Mouse (Mus musculus) layer of hippocampus, adult 2 months (tissue): Measurements from ENCODE around the gene Atoh8. TPM values are rescaled to one million over a fixed set of nuclear protein-coding genes. Genes with fewer than 3 reads are reported as not detected.

Experiments used
- DNase-seq, 2 experiments: peaks; one replicate each; pipeline ENCODE4 v3.0.0; 2022; ENCODE audit warnings: low spot score in 2 of 2
- H3K27ac ChIP-seq: fragments of 200-600 bp; 2 replicates; pipeline ENCODE4 v1.8.1; 2022
- H3K4me3 ChIP-seq: fragments of 200-600 bp; 2 replicates; pipeline ENCODE4 v1.8.1; 2022; ENCODE audit warnings: mild to moderate bottlenecking
- CTCF ChIP-seq: fragments of 200-600 bp; conservative IDR thresholded peaks from 2 replicates; pipeline ENCODE4 v1.8.1; 2022; ENCODE audit warnings: antibody characterized with exemption, mild to moderate bottlenecking, moderate library complexity
- total RNA-seq, 2 experiments: library from RNA; stranded (reverse); gene quantifications; 2 replicates each; pipeline ENCODE4 v1.2.3; 2021

Gene Atoh8
- total RNA-seq, 2 experiments from 2014 or later, result 2.1 to 3.1 TPM

GRCm38 (mm10) chr6:72215582-72215981 lies 19.8 kb downstream of the Atoh8 start:
- no peak for DNase-seq
- Histone ChIP-seq H3K27ac (peak overlapping the region; percentile 86), H3K4me3 (no peak overlapping the region)
- TF ChIP-seq CTCF, result no peak

- peak in 1 of 2 experiments; percentile 31 for DNase-seq
- no peak for TF ChIP-seq CTCF
- no peak overlapping the region for H3K4me3 ChIP-seq
- H3K27ac ChIP-seq, result peak overlapping the region; percentile 68
Observed at GRCm38 (mm10) chr6:72211360-72211759, 24.0 kb downstream of the Atoh8 start.

GRCm38 (mm10) chr6:72210823-72211222 lies 24.6 kb downstream of the Atoh8 start:
- no peak overlapping the region for H3K4me3 ChIP-seq
- TF ChIP-seq CTCF, result no peak
- no peak for DNase-seq
- peak overlapping the region; percentile 68 for H3K27ac ChIP-seq

GRCm38 (mm10) chr6:72209738-72210137 lies 25.6 kb downstream of the Atoh8 start:
- DNase-seq, result no peak
- Histone ChIP-seq H3K27ac (no peak overlapping the region), H3K4me3 (no peak overlapping the region)
- no peak for TF ChIP-seq CTCF

- H3K4me3 ChIP-seq, result no peak overlapping the region
- H3K27ac ChIP-seq, result no peak overlapping the region
- DNase-seq, result no peak
- no peak for TF ChIP-seq CTCF
Observed at GRCm38 (mm10) chr6:72208406-72209045, 26.9 kb downstream of the Atoh8 start.

GRCm38 (mm10) chr6:72206021-72206420 lies 29.4 kb downstream of the Atoh8 start:
- no peak for TF ChIP-seq CTCF
- Histone ChIP-seq H3K27ac (no peak overlapping the region), H3K4me3 (no peak overlapping the region)
- no peak for DNase-seq

- Histone ChIP-seq H3K27ac (no peak overlapping the region), H3K4me3 (no peak overlapping the region)
- no peak for TF ChIP-seq CTCF
- no peak for DNase-seq
Observed at GRCm38 (mm10) chr6:72204858-72205257, 30.5 kb downstream of the Atoh8 start.

GRCm38 (mm10) chr6:72203279-72203678 lies 32.1 kb downstream of the Atoh8 start:
- H3K27ac ChIP-seq, result no peak overlapping the region
- DNase-seq, result no peak
- TF ChIP-seq CTCF, result no peak
- H3K4me3 ChIP-seq, result no peak overlapping the region

- no peak for TF ChIP-seq CTCF
- Histone ChIP-seq H3K4me3 (no peak overlapping the region), H3K27ac (no peak overlapping the region)
- no peak for DNase-seq
Observed at GRCm38 (mm10) chr6:72202732-72203131, 32.6 kb downstream of the Atoh8 start.

- no peak overlapping the region for H3K4me3 ChIP-seq
- no peak for DNase-seq
- no peak for TF ChIP-seq CTCF
- no peak overlapping the region for H3K27ac ChIP-seq
Observed at GRCm38 (mm10) chr6:72200595-72201256, 34.7 kb downstream of the Atoh8 start.

- TF ChIP-seq CTCF, result no peak
- no peak overlapping the region for H3K27ac ChIP-seq
- DNase-seq, result no peak
- H3K4me3 ChIP-seq, result no peak overlapping the region
Observed at GRCm38 (mm10) chr6:72197515-72197914, 37.9 kb downstream of the Atoh8 start.

GRCm38 (mm10) chr6:72196660-72197059 lies 38.7 kb downstream of the Atoh8 start:
- Histone ChIP-seq H3K27ac (no peak overlapping the region), H3K4me3 (no peak overlapping the region)
- no peak for DNase-seq
- TF ChIP-seq CTCF, result no peak

GRCm38 (mm10) chr6:72190577-72190976 lies 44.8 kb downstream of the Atoh8 start:
- no peak for TF ChIP-seq CTCF
- H3K4me3 ChIP-seq, result no peak overlapping the region
- no peak for DNase-seq
- no peak overlapping the region for H3K27ac ChIP-seq

- DNase-seq, result no peak
- Histone ChIP-seq H3K4me3 (no peak overlapping the region), H3K27ac (no peak overlapping the region)
- no peak for TF ChIP-seq CTCF
Observed at GRCm38 (mm10) chr6:72190120-72190519, 45.3 kb downstream of the Atoh8 start.
